Mouse (Mus musculus) layer of hippocampus, postnatal 36 days (tissue): ENCODE measurements around the gene Chst10. TPM values are rescaled to one million over a fixed set of nuclear protein-coding genes. Genes with fewer than 3 reads are reported as not detected.
A peak's percentile ranks its signal among the peaks of the same experiment; 100 is the strongest.

Source experiments
- DNase-seq, 2 experiments: peaks; one replicate each; pipeline ENCODE4 v3.0.0; 2022
- total RNA-seq, 2 experiments: library from RNA; stranded (reverse); gene quantifications; 2 replicates each; pipeline ENCODE4 v1.2.3; 2021

The Chst10 gene
- total RNA-seq, 2 experiments from 2014 or later = 52.2 to 55.2 TPM

DNA sequence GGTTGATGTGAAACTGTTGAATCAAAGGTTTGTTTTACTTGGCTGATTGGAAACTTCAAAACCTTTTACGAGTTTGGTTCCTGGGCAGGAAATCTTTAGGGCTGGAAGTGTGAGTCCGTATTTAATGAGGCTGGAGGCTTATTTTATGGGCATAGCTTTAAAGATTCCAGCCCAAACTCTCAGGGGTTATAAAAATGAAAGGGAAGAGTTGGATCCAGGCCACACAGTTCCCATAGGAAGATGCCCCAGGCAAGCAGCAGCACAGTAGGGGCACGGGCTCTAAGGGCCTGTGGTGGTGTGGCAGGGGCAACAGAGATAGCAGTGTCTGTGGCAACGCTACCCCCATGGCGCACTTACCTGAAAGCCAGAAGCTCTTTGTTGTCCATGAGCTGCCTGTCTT is 31.7 kb downstream of the Chst10 start:
- no peak for DNase-seq

DNA sequence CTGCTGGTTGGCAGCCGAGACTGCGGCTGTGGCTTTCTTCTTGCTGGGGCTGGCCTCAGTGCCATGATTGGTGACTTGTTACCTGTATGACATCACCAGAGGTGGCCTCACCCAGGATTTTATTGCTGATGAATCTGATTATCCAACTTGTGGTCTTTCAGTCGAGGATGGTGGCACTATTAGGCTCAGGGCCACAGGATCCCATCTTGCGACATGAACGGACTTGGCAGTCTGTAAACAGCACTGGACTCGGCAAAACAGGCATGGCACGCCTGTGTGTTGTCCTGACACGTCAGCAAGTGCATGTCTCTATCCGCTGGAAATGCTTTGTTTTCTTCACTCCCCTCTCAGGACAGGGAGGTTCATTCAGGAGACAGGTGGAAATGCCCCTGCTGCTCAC is 33.6 kb downstream of the Chst10 start:
- DNase-seq = no peak

DNA sequence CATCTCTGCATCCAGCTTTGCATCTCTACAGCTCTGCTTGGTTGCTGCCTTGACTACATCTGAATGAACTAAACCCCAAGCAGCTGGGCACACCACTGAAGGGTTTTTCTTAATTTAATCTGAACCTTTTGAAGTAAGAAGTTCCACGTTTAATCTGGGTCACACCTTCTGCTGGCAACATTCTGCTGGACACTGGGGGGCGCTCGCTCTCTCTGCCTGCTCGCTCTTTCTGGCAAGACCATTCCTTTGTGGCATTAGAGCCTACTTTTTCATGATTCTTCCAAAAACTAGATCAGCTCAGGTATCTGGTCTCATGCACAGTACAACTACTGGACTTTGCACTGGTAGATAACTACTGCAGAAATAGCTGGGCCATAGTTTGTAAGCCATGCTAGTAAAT is 35.7 kb downstream of the Chst10 start:
- peak; percentile 38 to 52 for DNase-seq

DNA sequence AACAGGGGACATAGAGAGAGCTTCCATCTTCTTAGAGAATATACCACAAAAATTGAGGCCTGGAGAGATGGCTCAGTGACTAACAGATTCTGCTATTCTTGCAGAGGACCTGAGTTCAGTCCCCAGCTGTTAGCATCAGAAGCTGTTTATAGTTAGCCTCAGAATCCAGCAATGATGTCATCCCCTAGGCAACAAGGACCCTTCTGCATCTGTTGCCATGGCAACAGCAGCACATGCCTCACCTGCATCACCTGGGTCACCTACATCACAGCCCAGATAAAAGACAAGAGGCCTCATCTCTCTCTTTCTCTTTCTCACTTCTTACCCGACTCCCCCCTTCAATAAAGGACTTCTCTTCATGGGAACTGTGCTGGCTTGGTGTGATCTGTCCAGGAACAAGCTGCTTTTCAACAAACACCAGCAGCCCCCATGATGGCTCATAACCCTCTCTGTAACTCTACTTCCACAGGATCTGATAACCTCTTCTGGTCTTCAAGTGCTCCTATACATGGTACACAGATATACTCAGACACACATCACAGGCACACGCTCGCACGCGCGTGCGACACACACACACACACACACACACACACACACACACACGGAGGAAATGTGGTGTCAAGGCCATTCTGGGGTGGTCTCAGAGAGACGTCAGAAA is 37.0 kb downstream of the Chst10 start:
- no peak for DNase-seq

DNA sequence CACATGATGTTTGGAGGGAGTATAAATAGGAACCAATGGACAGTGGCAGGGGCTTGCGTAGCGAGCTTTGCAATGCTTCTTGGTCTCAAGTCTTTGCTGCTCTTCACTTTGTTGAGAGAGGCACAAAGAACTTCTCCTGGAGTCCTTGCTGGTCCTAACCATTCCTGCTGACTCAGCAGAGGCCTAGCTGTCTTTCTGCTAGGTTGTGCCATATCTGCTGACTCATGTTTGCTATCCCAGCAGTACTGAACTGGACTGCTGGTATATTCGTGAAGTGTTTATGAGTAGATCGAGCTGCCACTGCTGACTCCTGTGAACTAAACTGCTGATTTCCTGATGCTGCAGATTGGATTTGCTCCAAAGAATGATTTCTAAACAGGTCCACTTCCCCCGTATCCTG is 37.8 kb downstream of the Chst10 start:
- DNase-seq = no peak

DNA sequence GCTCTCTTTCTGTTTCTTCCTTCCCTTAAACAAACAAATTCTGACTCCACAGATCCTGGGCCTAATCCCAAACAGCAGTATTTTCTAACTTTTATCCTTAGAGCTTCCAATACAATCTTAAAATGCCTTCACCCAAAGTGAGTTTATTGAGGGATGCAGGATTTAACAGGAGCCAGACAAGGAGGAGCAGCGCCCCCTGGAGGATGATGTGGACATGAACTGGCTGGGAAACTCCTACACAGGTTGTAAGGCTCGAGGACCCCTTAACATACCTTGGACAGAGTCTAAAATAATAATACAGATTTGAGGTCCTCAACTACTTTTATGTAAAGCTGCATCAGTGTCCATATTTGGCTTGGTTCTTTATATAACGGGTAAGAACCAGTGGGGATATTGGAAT is 41.8 kb downstream of the Chst10 start:
- DNase-seq = peak; percentile 60 to 64

DNA sequence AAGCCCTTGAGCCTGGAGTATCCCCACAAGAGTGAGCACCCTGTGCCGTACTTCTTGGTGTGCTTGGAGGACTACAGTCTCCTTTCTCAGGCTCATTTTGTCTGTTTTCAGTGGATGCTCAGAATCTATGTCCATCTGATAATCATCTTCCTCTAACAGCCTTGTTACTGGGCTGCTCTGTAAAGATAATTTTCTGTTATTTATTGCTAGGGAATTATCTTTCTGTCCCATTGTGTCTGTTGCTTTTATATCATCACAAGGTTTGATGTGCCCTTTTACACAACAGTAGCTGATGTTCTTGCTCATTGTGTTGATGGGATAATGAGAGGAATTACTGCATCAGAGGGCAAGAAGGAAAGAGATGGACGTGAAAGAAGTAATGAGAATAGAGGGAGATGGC is 45.7 kb downstream of the Chst10 start:
- no peak for DNase-seq

DNA sequence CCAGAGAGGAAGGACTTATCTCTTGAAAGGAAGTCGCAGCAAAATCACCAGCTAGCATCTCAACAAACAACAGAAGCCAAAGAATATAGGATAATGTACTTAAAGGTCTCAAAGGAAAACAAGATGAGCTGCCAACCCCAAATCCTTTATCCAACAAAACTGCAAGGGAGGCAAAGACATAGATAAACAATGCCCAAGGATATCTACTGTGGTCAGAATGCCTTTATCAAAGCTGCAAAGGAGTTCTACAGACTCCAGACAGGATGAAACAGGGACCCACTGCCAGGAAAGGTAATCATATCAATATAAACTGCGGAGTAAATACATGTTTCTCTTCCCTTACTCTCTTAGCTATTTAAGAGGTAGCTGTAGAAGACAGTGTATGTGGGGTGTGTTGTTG is 47.3 kb downstream of the Chst10 start:
- DNase-seq = no peak

DNA sequence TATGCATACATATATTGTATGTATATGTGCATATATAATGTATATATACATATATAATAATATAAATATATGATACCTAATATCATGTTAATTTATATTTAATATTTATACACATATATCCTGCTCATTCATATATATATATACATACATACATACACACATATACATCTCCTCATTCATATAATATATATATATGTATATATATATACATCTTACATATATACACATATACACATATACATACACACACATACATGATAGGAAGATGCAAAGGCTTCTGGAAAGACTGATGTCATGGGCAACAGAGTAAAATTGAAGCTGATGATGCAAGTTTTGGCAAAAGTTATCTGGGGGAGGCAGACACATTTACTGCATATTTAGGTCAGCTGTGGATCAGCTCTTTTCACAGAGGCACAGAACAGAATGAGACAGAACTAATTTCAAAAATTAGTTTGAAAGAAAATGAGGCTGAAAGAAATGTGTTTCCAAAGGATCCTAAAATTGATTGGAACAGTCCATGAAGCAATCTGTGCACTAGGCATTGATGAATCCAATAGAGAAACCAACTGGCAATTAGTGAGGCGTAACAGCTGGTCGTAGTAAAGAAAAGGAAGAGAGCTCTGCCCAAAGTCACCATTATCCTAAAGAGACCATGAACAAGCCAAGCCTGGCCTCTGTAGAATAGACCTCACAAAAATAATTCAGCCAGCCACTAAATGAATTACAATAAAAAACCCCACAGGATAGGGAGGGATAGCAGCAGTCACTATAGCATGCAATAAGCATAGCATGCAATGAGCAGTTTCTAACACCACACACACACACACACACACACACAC is 49.3 kb downstream of the Chst10 start:
- DNase-seq = no peak

DNA sequence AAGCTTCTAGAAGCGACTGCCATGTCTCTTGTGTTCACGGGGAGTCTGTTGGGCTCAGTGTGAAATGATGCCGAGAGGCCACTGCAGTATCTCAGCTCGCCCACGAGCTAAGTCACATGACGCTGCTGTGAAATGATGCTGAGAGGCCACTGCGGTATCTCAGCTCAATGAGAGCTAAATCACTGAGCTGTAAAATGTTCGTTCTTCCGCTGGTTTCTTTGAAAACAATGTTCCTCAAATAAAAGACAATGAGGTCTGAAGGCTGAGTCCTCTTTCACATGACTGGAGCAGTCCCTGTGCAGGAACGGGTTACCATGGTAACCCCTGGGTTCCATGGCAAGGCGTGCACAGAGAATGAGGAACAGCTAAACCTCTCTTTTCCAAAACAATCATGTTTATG is 50.0 kb downstream of the Chst10 start:
- peak; percentile 41 to 44 for DNase-seq

DNA sequence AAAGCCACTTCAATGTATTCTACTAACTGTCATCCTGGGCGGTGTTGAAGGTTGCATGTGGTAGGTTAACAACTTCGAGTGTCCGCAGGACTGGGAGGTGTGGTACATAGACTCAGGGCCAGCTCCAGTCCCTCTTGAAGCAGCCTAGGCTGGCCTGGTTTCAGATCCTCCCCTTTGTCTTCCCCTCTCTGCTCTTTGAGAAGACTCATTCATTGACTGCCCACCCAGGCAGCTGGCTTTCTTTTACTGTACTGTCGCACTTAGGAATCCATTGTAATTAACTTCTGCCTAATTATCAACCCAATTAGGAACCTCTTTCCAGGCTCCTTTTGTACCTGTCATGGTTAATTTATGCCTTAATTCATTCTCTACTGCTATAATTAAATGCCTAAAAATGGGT is 54.7 kb downstream of the Chst10 start:
- DNase-seq = no peak

DNA sequence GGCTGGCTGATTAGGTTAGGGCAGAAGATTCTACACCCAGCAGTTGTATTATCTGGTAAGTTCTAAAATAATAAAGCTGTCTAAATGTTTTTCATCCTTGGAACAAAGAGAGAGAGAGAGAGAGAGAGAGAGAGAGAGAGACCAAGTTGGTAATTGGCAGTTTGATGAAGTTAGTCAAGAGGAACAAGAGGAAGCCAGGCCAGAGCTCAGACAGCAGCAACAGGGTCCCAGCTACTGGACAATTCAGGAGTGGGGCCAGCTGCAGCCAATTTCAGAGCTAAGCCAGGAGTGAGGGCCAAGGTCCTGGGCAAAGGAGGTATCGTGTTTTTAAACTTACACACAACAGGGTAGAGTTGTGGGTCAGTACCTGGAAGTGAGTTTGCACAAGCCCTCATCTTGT is 55.1 kb downstream of the Chst10 start:
- no peak for DNase-seq

DNA sequence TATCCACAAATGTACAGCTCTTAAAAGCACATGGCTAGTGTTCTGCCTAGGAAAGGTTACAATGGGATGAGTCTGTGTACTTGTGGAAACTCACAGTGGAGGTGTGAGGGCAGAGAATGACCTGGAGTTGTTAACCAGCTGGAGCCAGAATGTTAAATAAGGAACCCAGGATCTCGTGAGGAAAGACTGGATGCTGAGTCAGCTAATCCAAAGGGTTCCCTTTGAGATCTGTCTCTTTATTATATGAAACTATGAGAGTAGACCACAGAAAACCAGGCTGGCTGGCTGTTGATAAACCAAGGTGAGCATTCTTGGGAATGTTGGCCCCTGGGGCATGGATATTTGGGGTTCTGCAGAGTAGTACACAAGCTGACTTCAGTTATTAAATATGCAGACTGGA is 58.0 kb downstream of the Chst10 start:
- no peak for DNase-seq

DNA sequence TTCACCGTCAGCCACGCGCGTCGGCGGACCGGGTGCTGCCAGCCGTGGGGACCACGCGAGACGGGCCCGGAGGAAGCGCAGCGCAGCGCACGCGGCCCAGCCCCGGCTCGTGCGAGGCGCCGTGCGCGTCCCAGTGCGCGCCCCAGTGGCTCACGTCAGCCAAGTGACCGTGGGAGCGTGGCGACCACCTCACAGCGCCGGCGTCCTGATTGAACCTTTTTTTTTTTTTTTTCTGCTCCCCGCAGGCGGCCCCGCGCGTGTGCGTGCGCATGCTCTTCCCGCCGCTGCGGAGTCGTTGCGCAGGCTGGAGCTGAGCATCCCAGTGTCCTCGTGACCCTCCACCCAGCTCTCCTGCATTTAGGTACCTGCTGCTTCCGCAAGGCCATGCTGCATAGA is 61.5 kb downstream of the Chst10 start, which contains the start of gene Lonrf2:
Gene Lonrf2, minus strand, starts transcription at position 235 of the 396 bp plus-strand sequence.
- DNase-seq = peak; percentile 77 to 78

DNA sequence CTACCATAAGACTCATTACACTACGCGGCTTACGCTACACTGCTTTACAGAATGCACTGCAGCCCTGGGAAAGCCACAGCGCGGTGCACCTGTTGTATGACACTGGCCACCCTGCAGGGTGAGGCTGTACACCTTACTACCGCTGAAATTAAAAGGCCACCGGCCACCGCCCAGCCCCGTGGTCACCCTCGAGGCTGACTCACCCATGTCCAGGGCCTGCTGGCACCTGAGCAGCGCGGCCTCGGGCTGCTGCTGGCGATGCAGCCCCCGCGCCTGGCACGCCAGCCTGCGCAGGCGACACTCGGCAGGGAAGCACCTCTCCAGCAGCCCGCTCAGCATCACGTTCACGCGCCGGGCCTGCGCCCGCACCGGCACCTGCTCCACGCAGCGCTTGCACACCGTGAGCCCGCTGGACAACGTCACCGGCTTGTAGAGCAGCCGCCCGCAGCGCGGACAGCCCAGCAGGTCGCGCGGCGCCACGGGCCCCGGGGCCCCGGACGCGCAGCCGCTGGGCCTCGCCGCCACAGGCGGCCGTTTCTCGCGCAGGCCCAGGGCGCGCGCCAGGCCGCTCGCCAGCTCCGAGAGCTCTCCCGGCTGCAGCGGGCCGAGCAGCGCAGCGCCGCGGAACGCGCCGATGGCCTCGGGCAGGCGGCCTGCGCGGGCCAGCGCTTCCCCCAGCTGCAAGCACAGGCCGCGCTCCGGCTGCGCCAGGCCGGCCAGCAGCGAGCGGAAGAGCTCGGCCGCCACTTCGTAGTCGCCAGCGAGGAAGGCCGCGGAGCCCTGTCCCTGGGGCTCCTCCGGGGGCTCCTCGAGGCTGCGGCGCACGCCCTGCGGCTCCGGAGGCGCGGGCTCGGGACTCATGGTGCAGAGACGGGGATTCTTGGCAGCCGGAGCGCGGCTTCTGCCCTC is 62.1 kb downstream of the Chst10 start:
- peak; percentile 56 to 63 for DNase-seq

DNA sequence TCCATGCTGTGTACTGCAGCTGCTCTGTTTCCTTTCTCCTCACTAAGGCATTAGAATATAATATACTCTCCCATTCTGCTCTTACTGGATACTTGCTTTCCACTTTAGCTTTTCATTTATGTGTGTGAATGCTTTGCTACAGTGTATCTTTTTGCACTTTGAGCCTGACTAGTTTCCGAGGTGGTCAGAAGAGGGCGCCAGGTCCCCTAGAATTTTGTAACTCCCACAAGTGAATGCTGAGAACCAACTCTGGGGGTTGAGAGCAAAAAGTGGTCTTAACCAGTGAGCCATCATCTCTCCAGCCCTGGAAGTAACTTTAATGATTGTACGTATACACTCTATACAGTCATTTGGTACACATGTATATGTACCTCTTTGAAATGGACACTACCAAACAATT is 63.1 kb downstream of the Chst10 start:
- DNase-seq = no peak

DNA sequence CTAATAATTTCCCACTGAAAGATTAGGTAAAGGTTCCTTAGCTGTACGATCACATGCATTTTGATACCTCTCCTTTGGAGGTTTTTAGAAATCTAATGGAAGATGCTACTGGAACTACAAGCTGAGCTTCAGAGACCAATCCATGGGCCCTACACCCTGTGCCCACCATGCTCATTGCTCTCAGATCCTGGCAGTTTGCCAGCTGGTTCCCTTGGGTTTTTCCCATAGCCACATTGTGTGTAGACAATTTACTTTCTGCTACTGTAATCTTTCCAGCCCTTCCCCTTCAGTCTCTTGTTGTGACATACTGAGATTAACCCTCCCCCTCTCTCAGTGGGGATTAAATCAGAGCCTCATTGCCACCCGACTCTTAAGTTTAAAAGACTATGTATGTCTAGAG is 73.0 kb downstream of the Chst10 start:
- DNase-seq = no peak

DNA sequence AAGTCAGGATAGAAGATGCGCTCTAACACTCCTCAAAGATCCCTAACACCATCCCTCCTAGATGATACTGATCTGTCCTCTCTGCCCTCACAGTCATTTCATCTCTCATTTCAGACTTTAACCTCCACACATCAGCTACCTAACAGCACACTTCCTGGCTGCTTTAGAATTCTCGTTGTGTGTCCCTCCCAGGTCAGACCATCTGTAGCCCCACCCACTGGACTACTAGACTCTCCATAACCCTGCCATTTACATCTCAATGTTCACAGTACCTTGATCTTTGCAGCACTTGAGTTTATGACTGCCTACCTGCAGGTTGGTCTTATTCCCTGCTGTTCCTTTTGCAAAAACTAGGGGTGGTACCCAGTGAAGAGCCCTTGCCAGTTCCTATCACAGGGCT is 74.1 kb downstream of the Chst10 start:
- no peak for DNase-seq

DNA sequence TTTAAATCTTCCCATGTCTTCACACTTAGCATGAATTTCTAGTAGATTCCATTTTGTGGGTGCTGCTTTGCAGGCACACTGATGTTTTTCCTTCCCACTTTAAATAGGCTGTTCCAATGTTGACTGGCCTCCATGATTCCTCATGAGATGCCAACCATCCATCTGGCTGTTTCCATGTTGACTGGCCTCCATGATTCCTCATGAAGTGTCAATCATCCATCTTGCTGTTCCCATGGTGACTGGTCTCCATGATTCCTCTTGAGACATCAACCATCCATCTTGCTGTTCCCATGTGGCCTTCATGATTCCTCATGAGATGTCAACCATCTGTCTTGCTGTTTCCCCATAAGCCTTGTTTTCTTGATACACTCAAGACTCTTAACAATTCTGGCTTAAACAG is 78.3 kb downstream of the Chst10 start:
- no peak for DNase-seq

DNA sequence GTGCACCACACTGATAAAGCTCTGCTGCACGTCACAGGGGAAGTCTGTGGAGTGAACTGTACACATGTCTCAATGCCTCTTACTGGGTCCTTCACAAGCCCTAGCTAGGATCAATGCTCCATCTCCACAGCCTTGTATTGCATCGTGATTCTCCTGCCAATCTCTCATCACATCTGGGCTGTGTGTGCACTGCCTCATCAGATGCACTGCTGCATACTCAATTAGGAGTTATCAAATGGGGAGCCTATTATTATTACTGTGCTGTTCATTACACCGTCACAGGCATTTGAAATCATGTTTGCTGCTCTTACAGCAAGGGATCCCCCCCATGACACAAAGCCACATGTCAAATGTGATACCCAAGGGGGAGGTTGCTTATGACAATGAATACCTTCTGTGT is 80.3 kb downstream of the Chst10 start:
- DNase-seq = no peak

DNA sequence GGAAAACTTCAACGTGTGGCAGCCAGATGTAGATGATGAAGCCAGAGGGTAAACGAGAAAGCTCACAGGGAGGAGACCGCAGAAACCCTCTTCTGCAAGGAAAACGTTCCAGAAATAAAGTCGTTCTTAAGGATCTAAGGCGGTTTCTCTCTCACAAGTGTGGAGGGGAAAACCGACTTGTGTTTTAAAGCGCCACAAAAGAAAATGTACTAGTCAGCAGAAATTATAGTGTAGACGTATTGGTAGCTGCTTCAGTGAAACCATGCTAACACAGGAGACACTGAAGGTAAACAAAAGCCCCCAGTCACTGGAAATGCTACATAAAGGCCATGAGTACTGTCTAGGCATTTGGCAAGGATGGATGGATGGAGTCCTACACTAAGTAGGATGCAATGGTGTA is 80.7 kb downstream of the Chst10 start:
- DNase-seq = no peak

DNA sequence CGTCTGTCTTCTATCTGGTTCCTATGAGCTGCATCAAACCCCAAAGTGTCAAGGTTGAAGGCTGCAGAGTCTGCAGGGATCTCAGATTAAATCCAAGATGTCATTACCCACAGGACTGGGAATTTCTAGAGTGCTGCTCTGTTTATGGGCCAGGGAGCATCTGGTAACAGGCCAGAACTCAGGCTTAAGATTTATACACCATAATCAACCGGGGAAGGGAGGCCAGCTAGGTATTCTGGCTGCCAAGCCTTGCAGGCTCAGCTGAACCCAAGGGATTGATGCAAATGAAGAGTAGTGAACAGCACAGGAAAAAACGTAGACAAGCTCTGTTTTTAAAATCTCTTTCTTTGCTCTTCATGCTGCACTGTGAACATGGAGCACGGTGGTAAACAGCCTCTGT is 81.7 kb downstream of the Chst10 start:
- DNase-seq = no peak
